Mouse (Mus musculus): ENCODE results near the gene Cep131.
A peak's percentile ranks its signal among the peaks of the same experiment; 100 is the strongest.

DNA sequence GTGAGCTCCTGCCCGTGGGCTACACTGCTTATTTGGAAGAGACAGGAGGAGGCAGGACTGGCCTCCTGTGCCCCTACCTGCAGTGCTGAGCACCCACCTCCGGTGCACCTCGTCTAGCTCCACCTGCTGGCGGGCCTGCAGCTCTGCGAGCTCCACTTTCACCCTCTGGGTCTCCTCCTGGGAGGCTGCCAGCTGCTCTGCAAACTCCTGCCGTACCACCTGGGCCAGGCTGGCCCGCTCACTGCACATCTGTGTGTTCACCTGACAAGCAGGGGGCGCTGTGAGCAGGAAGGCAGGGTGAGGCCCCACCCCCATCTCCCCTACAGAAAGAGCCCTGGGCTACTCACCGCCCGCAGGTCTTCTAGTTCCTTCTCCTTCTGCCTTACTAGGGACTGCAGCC, 21.3 kb downstream of the Cep131 start:
- TF ChIP-seq CTCF (IDR thresholded peaks at IDR 0.05; ENCODE audit: low read depth) = peak; percentile 84
- no peak for TF ChIP-seq EP300 (IDR thresholded peaks at IDR 0.05; ENCODE audit: low read depth)

Data from liver, postnatal 0 days (tissue).